Mouse (Mus musculus) embryo, embryonic 11.5 days (tissue): Measurements from ENCODE around the gene Bicdl2.

ENCODE experiments used
- DNase-seq: peaks from one replicate; pipeline ENCODE4 v3.0.0-alpha.2; 2012; ENCODE audit warnings: low read depth, low spot score

Gene Bicdl2

GRCm38 (mm10) chr17:23717003-23717402, 56.7 kb downstream of the Bicdl2 start:
- no peak for DNase-seq
